Mouse (Mus musculus) kidney, embryonic 14.5 days (tissue): ENCODE data around the gene Kcnt2. TPM values are rescaled to one million over a fixed set of nuclear protein-coding genes. Genes with fewer than 3 reads are reported as not detected.

Experiments used
- ATAC-seq: fragments of 200-750 bp; cut with Nextera tagmentation; 2 replicates; pipeline ENCODE4 v1.8.0; 2017; ENCODE audit warnings: moderate number of reproducible peaks, mild to moderate bottlenecking, moderate TSS enrichment, moderate library complexity; ENCODE audit not compliant: low FRiP score, low TSS enrichment
- H3K27ac ChIP-seq: fragments of 300-500 bp; sonication (generic); 2 replicates; pipeline ENCODE4 v1.5.1; 2014; ENCODE audit warnings: low read depth, mild to moderate bottlenecking, low read length, moderate library complexity, mixed read lengths
- H3K27me3 ChIP-seq: fragments of 300-500 bp; sonication (generic); 2 replicates; pipeline ENCODE4 v1.6.1; 2014; ENCODE audit warnings: mild to moderate bottlenecking, low read length; ENCODE audit not compliant: control insufficient read depth, insufficient read depth
- H3K36me3 ChIP-seq: fragments of 300-500 bp; sonication (generic); 2 replicates; pipeline ENCODE4 v1.6.1; 2014; ENCODE audit warnings: low read length, mixed read lengths; ENCODE audit not compliant: control insufficient read depth, insufficient read depth
- H3K4me1 ChIP-seq: fragments of 300-500 bp; sonication (generic); 2 replicates; pipeline ENCODE4 v1.6.1; 2014; ENCODE audit warnings: low read length, mixed read lengths; ENCODE audit not compliant: control insufficient read depth, insufficient read depth
- H3K4me2 ChIP-seq: fragments of 300-500 bp; sonication (generic); replicated peaks from 2 replicates; pipeline ENCODE4 v1.6.1; 2014; ENCODE audit warnings: low read depth, mild to moderate bottlenecking, low read length
- H3K4me3 ChIP-seq: fragments of 300-500 bp; sonication (generic); 2 replicates; pipeline ENCODE4 v1.5.1; 2014; ENCODE audit warnings: mild to moderate bottlenecking, low read length
- H3K9ac ChIP-seq: fragments of 300-500 bp; sonication (generic); 2 replicates; pipeline ENCODE4 v1.6.1; 2014; ENCODE audit warnings: low read depth, mild to moderate bottlenecking, low read length, moderate library complexity
- H3K9me3 ChIP-seq: fragments of 300-500 bp; sonication (generic); 2 replicates; pipeline ENCODE4 v1.6.1; 2016; ENCODE audit warnings: low read length; ENCODE audit not compliant: control insufficient read depth
- WGBS: fragments of 180-500 bp; shearing (Covaris S2); extraction: QIAGEN DNeasy Blood & Tissue Kit; methylation state at CpG from one replicate; pipeline ENCODE4 v1.1.7; 2014; 5-methylcytosine and 5-hydroxymethylcytosine counted together
- polyA plus RNA-seq: library from polyadenylated mRNA; unstranded; fragments of >200 nt; fragmentation: Nextera tagmentation; extraction: Ambion mirVana; gene quantifications from 2 replicates; pipeline ENCODE4 v1.2.1, GENCODE M21; 2014

Gene Kcnt2
- polyA plus RNA-seq, 1 experiment from 2014 or later = 4.8 TPM

DNA sequence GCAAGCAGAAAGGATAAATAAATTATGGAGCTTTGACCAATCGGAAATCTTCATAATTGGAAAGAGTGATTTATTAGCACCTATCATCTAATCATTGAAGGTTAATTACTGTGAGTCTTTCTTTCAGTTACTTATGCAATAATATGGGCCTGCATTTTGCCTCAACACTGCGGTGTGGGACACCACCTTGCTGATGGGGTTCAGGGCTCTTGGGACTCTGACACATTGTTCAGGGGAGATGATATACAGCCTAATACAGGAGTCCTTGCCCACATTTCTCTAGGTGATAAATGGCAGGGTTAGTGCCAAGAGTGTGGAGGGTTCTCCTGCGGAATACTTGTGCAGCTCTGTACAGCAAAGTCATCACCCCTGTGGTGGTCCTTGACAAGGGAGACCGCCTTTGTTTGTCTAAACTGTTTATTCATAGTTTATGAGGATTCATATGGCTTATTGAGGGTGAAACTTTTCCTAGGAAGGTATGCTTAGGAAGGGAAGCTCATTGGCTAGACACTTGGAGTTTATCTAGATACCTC lies 362.9 kb downstream of the Kcnt2 start:
- Histone ChIP-seq H3K4me1 (no peaks in the 10 kb centered on the region), H3K9ac (no peak overlapping the region), H3K27me3 (no peaks in the 10 kb centered on the region), H3K27ac (no peak overlapping the region), H3K9me3 (no peaks in the 10 kb centered on the region), H3K4me3 (no peak overlapping the region), H3K36me3 (no peaks in the 10 kb centered on the region), H3K4me2 (no peak overlapping the region)
- ATAC-seq = no peak
- 74% methylated on average over 4 of the region's 4 CpGs for WGBS

DNA sequence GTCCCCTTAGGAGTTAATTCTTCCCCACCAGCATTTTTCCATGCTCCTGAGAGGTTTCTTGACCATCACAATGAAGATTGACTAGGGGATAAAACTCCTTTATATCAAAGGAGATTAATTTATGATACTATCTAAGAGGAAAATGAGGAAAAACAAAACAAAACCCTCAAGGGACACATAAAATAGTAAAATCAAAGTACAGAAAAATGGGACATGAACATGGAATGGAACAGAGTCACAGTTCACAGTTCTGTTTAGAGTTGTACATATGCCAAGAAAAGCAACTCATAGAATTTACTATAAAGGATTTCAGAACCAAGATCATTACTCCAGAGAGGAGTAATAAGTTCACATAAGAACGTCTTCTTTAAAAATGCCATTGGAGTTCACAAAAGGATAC lies 367.1 kb downstream of the Kcnt2 start:
- peak; percentile 79; the same call in 1 of the 2 replicates for ATAC-seq
- WGBS = 56% methylated on average over 1 of the region's 1 CpGs

DNA sequence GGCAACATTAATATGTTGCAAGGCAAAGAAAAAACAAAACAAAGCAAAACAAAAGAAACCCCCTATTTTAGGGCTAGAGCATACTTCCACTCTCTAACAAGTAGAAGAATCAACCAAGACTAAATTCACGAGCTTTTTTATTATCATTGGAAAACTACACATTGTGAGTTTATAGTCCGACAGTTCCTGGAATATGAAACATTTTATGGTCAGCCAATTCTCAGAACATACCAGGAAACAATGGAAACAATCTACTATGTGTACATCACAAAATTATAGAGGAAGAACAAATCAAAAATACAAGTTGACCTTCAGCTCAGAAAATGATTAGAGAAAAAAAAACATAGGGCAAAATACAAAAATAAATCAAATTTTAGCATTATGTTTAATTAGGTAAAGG lies 368.9 kb downstream of the Kcnt2 start:
- Histone ChIP-seq H3K27ac (no peak overlapping the region), H3K9ac (no peak overlapping the region), H3K27me3 (no peaks in the 10 kb centered on the region), H3K9me3 (no peaks in the 10 kb centered on the region), H3K4me2 (no peak overlapping the region), H3K4me1 (no peaks in the 10 kb centered on the region), H3K4me3 (no peak overlapping the region), H3K36me3 (no peaks in the 10 kb centered on the region)
- no peak for ATAC-seq
- 50% methylated on average over 2 of the region's 2 CpGs for WGBS

More for the DNA sequence above, 367.1 kb downstream of the Kcnt2 start:
- no peak overlapping the region; the same call in 1 of the 2 replicates for H3K27ac ChIP-seq
- H3K9ac ChIP-seq = no peak overlapping the region
- H3K4me2 ChIP-seq = no peak overlapping the region
- no peaks in the 10 kb centered on the region for H3K9me3 ChIP-seq
- H3K36me3 ChIP-seq = no peaks in the 10 kb centered on the region
- no peak overlapping the region for H3K4me3 ChIP-seq
- H3K4me1 ChIP-seq = no peaks in the 10 kb centered on the region
- no peaks in the 10 kb centered on the region for H3K27me3 ChIP-seq

DNA sequence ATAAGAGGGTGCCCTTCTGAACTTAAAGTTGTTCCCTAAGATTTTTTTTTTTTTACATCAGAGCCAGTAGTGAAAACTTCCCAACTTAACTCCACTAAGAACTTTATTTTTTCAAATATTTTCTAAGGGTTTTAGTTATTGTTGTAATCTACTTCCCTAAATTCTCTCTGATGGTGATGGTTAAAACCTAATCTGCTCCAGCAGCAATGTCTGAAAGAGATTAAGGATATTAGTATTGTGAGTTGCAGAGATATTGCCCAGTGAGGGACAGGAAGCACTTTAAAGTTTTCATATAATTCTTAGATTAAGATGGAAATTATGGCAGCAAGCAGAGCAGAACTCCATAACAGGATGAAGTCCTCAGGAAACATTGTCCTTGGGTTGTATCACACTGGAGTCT lies 372.2 kb downstream of the Kcnt2 start:
- no peak for ATAC-seq
- Histone ChIP-seq H3K9ac (no peak overlapping the region), H3K36me3 (no peaks in the 10 kb centered on the region), H3K4me2 (no peak overlapping the region), H3K4me1 (no peaks in the 10 kb centered on the region), H3K9me3 (no peaks in the 10 kb centered on the region), H3K27ac (no peak overlapping the region), H3K27me3 (no peaks in the 10 kb centered on the region), H3K4me3 (no peak overlapping the region)

DNA sequence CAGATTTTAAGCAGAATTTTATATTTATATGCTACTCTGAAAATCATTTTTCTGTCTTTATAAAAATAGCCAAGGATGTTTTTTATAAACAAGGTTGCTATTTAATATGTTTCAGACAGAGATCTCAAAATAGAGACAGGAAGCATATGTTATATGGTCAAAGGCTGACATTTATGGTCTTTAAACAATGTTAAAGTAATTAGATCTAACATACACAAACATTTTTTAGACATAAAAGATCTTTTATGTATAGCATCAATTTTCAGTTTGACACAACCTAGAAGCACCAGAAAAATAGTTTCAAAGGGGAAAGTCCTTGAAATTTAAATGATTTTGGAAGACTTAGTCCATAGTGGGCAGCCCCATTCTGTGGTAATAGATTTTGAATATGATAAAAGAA lies 379.0 kb downstream of the Kcnt2 start:
- Histone ChIP-seq H3K9me3 (no peaks in the 10 kb centered on the region), H3K9ac (no peak overlapping the region), H3K27ac (no peak overlapping the region), H3K4me1 (no peaks in the 10 kb centered on the region), H3K4me2 (no peak overlapping the region), H3K27me3 (no peaks in the 10 kb centered on the region), H3K36me3 (no peaks in the 10 kb centered on the region), H3K4me3 (no peak overlapping the region)
- no peak for ATAC-seq

DNA sequence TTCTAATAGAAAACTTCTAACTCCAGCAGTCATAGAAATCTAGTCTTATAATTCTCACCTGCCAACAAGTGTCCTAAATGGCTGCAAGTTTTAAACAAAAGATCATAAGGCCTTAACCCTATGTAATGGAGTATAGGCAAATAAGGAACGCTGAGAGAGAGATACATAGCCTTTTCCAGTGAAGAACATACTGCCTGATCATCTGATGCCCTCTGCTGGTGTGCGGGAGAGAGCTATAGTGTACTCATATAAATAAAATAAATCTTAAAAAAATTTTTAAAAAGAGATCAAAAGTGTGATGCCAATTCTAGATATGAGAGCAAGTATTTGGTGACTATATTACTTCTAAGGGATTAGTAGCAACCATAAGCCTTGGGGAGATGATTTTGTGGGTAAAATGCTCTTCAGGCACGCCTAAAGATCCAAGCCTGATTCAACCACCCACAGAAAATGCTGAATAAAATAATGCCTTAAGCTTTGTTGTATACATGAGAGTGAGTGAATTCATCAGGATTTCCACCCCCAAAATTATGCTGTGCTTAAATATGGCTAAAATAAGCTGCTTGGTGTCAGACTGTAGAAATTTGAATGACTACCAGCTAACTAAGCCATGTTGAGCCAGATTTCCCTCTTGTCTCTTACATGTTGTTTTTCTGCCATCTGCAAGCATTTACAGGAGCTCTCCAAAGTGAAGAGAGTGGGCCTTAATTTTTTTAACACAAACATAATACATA lies 413.8 kb downstream of the Kcnt2 start:
- Histone ChIP-seq H3K27me3 (no peaks in the 10 kb centered on the region), H3K9ac (no peak overlapping the region), H3K4me2 (no peak overlapping the region), H3K4me1 (no peaks in the 10 kb centered on the region), H3K9me3 (no peaks in the 10 kb centered on the region), H3K27ac (no peak overlapping the region), H3K36me3 (no peaks in the 10 kb centered on the region), H3K4me3 (no peak overlapping the region)
- no peak for ATAC-seq
- WGBS = 62% methylated on average over 3 of the region's 3 CpGs

DNA sequence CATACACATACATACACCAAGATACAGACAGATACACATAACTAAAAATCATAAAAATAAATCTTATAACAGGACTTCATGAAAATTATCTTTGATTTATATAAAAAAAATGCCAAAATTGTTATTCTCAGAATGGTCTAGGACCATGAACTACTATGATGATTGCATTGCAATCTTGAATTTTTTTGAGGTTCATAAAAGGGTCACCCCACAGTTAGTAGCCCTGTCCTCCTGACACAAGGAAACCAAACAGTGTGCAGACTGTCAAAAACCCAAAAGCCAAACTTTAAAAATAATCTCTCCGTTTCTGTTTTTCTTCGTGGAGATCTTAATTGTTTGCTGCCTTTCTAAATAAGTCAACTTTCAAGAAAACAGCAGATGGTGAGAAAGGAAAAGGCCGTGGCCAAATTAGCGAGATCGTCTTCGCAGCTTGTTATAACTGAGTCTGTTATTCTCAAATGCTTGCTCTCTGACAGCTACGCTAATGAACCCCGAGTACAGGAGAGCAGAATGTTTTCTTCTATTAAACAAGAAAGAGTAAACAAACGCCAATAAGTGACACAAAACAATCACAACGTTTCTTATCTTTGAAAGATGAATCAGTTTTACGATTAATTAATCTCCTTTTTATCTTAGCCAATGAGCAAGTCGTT lies 414.9 kb downstream of the Kcnt2 start:
- Histone ChIP-seq H3K27me3 (no peaks in the 10 kb centered on the region), H3K36me3 (no peaks in the 10 kb centered on the region), H3K4me3 (no peak overlapping the region), H3K9ac (no peak overlapping the region), H3K4me1 (no peaks in the 10 kb centered on the region), H3K9me3 (no peaks in the 10 kb centered on the region), H3K27ac (no peak overlapping the region), H3K4me2 (no peak overlapping the region)
- WGBS = 50% methylated on average over 12 of the region's 12 CpGs
- no peak for ATAC-seq

DNA sequence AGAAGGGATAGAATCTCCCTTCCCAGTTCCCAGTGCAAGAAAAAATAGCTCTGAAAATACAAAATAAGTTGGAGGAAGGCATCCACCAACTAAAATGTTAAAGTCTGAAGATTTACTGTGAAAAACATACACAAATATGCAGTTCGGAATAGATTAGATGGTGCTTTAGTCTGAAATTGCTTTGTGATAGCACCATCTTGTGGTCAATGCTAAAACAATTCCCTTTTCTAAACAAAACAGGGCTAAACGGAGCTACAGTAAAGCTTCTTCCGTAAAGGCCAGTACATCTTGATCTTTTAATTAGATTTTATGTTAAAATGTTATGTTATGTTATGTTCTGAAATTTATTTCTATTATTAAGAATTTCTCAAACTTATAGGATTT lies 415.4 kb downstream of the Kcnt2 start:
- Histone ChIP-seq H3K4me2 (no peak overlapping the region), H3K9ac (no peak overlapping the region), H3K27me3 (no peaks in the 10 kb centered on the region), H3K27ac (no peak overlapping the region), H3K36me3 (no peaks in the 10 kb centered on the region), H3K9me3 (no peaks in the 10 kb centered on the region), H3K4me3 (no peak overlapping the region), H3K4me1 (no peaks in the 10 kb centered on the region)
- ATAC-seq = peak; percentile 46; the same call in 1 of the 2 replicates
- WGBS = 23% methylated on average over 3 of the region's 3 CpGs
